Mouse (Mus musculus): ENCODE data around the gene Abhd13.
A peak's percentile ranks its signal among the peaks of the same experiment; 100 is the strongest.

Abhd13 gene

DNA sequence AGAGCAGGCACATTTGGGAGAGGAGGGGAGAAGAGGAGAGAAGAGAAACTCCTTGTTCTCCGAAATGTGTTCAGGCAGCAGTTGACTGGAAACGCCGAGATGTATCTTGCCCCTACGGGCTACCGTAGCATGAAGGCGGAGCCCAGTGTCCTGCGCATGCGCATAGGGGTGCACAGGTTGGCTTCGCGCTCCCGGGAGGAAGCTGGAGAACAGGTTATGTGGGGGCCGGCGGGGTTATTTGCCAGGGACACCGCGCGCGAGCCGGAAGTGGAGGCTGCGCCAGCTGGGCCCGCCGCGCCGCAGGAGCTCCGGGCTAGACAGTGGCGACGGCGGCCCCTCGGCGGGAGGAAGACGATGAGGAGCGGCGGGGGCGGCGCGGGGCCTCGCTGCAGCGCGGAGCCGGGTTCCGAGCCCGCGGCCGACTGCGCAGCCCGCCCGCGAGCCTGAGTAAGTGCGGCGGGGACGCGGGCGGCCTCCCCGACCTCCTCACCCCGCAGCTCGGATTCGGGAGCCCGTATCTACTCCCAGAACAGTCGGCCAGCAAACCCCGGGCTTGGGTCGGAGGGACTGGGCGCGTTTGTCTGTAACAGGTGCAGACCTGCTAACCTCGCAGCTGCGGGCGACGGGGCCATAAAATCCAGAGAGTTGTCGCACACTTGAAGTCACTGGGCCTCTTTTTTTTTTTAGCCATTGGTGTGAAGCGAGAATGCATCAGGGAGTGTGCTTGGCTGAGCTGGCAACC, at the start of gene Abhd13, which contains the start of gene Lig4:
Gene Abhd13 (plus strand): TSS at position 135 of the 742 bp plus-strand sequence.
Gene Lig4 (minus strand): TSS at position 114 of the 742 bp plus-strand sequence.
- peak; percentile 98 for DNase-seq (ENCODE audit: low spot score)

GRCm38 (mm10) chr8:9929746-9930445, 47.6 kb upstream of the Abhd13 start:
- DNase-seq (ENCODE audit: low spot score) = no peak

DNA sequence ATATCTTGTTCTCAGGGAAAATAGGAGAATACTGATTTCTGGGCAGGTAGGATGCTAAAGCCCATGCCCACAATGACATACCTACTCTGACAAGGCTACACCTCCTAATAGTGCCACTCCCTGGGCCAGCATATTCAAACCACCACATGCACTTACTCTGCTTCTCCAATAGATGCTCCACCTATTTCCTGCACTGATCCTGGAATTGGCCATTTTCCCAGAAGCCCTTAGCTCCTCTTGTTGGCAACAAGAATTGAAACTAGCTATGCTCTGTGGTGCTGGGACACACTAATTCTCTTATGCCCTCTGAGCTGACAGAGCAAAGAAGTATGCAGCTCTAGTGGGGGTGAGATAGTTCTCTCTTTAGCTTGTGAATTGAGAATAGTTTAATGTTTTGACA, 44.8 kb upstream of the Abhd13 start:
- DNase-seq (ENCODE audit: low spot score) = no peak

DNA sequence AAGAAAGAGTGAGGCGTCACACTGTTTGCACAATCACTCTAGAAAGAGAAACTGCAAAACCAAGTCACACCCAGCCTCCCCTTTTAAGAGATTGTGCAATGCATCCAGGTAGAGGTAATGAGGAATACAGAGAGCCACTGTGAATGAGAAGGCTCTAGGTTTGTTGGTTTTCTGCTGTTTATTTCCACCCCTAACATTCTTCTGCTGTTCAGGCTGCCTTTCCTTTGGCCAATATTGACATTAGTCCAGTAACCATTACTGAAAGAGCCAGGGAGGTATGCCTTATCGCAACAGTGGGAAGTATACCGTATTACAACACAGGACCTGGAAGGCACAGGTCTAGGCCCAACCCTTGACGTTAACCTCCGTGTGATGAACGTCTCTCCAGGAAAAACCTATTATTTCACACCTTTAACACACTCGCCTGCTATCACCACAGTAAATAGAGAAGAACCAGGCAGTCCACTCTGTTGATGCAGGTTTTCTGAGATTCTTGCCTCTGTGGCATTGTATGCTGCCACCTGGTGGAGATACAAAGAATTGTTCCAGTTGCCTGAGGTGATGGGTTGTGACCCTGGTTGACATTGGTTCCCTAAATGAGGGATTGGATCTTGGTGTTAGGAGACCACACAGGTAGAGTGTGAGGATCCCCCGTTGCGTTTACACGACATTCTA, 42.5 kb upstream of the Abhd13 start:
- DNase-seq (ENCODE audit: low spot score) = peak; percentile 76

- DNase-seq (ENCODE audit: low spot score) = no peak
These were observed 41.9 kb upstream of the Abhd13 start for GRCm38 (mm10) chr8:9935574-9935973.

GRCm38 (mm10) chr8:9949134-9949890, 28.2 kb upstream of the Abhd13 start:
- DNase-seq (ENCODE audit: low spot score) = no peak

- DNase-seq (ENCODE audit: low spot score) = no peak
These were observed 19.2 kb upstream of the Abhd13 start for GRCm38 (mm10) chr8:9958338-9958737.

DNA sequence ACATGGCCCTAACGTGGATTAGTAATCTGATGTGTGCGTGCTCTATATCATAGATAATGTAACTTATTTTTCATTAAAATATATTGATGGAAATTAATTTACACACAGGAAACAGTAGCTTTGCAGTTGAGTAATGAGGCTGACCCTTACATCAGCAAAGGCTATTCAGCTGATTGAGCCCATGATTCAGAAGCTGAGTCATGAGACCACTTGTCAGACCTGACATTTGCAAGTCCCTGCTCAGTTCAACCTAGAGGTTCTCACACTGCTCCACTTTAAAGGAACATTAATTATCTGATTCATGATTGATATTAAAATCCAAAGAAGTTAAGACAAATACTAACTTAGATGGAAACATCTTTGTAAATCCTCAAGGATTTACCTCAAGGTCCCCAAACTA, 17.6 kb upstream of the Abhd13 start:
- DNase-seq (ENCODE audit: low spot score) = no peak

DNA sequence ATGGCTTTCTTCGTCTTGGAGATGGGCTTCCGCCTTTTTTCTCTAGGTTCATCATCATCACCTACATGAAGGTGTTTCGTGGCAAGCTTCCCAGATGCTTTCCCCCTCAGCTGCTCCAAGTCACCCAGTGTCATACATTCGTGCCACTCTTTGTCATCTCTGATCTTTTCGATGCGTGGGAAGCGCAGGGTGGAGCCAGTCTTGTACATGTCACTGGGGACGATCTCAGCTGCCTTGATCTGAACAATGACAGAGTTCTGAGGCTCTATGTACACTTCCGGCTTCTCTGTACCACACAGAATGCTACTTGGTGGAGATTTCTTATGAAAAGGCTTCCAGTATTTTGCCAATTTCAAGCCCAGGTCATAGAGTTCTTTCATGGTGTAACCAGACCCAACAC, 5.6 kb upstream of the Abhd13 start:
- no peak for DNase-seq (ENCODE audit: low spot score)

GRCm38 (mm10) chr8:9975276-9975675, 2.2 kb upstream of the Abhd13 start:
- DNase-seq (ENCODE audit: low spot score) = no peak

GRCm38 (mm10) chr8:9975898-9976611, 1.5 kb upstream of the Abhd13 start:
- peak; percentile 97 for DNase-seq (ENCODE audit: low spot score)

DNA sequence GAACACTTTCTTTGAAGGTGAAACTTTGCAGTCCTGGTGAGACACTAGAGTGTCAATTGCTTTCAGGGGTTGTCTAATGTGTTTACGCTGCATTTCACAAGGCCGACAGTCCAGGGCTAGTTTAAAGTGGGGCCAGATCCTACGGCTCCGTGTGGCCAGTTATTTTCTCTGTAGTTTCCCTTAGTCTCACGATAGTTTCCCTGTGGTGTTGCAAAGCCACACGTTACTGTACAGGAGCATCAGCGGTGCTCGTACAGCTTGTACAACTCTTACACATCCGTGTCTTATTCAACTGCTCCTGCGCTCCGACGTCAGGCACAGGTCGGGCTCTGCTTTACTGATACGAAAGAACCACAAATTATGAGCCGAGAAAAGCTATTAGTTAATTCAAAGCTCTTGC, 491 bp upstream of the Abhd13 start:
- peak; percentile 8 for DNase-seq (ENCODE audit: low spot score)

DNA sequence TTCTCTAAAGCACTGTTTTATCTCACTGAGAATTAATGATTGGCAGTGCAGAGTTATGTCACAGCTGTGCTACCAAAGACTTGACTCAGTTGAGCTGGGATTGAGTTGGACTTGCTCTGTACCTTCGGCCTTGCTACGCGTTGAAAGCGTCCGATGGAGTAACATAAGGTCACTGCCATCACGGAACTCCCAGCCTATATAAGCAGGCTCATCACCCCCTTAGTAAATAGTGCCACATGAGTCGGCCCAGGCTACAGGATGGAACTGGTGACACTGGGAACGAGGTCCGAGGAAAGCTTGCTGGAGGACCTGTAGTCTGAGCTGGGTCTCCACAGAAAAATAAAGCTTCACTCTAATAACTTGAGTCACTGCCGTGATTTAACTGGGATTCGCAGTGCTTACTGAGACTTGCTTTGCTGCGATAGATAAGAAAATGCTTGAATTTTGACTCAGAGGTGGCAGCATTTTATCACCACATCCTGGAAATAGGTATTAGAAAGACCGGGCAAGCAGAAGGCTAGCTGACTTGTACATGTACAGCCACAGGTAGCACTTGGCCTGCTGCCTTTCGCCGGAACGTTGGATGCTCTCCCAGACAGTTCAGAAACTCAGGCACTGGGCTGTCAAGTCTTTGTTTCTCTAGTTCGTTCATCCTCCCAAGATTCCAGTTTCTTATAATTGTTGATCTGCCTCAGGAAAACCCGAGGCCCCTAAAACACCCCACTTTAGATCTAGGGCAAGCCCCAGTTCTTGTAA, 1.1 kb downstream of the Abhd13 start:
- no peak for DNase-seq (ENCODE audit: low spot score)

DNA sequence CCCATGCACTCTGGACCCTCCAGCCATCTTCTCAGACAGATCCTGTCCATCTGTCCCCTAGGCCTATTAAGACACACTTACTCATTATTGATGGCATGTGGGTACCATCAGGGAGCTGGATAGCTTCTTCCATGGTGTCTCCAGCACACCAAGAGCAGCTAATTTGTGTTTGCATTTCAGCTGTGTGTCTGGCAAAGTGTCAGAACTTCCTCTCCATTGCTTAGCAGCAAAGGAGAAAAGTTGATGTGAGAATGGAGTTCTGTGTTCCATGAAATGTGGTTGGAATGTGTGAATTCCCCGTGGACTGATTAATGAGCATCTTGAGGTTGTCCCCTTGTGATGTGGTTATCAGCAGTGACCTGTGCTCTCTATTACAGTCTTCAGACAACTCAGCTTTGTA, 2.2 kb downstream of the Abhd13 start:
- DNase-seq (ENCODE audit: low spot score) = no peak

DNA sequence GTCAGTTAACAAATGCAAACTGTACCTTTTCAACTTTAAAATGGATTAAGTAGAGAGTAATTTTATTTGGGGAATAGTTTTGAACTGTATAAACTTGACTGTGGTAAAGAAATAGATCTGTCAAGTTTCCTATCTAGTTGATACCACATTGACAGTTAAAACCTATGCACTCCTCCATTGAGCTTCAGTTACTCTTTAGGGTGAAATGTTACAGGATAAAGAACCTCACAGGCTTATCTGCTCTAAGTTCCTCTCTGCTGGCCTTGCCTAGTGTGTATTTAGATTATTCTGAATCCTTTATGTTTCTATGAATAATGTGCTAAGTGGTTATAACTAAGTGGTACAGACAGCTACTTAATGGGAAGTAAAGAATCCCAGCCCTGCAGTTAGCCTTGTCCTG, 2.7 kb downstream of the Abhd13 start:
- DNase-seq (ENCODE audit: low spot score) = no peak

- DNase-seq (ENCODE audit: low spot score) = no peak
These were observed 26.6 kb downstream of the Abhd13 start for GRCm38 (mm10) chr8:10004115-10004514.

DNA sequence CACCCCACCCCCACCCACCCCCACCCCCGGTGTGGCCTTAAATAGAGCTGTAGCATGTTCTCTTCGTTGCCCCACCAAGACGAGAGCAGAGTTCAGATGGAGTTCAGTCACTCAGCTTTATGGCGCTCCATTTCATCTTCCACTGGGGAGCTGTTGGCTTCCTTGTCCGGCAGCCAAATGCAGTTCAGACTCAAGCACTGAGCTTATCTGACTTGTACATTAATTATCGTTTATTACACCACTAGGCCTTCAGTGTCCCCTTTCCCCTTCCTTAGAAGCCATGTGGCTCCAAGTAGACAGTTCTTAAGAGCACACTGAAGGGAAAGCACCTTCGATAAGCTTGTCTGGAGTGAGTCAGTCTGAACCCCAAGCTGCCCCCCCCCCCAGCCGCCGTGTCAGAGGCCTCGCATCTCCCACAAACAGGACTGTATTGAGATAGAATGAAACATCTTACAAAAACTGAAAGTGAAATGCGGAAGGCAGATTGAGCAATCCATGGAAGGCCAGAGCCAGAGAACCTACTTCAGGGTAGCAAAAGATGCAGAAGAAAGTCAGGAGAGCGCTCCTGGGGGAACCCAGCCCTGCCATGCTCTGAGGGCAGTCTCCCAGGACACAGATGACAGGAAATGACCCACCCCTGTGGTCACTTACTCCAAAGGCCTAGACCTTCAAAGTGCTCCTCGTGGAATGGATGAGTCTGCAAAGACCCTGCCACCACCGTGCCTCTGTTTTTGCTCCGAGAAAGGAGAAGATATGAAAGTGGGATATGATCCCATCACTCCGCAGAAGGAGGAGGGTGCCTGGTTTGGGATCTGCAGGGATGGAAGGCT, 28.9 kb downstream of the Abhd13 start, which contains the start of gene Tnfsf13b:
Gene Tnfsf13b (plus strand): TSS at position 312 of the 830 bp plus-strand sequence.
- DNase-seq (ENCODE audit: low spot score) = no peak

- DNase-seq (ENCODE audit: low spot score) = peak; percentile 76
These were observed 29.6 kb downstream of the Abhd13 start for GRCm38 (mm10) chr8:10006986-10007659.

- no peak for DNase-seq (ENCODE audit: low spot score)
These were observed 30.1 kb downstream of the Abhd13 start for GRCm38 (mm10) chr8:10007660-10008028.

All from embryo, embryonic 10 days (tissue).